Mouse (Mus musculus): Measurements from ENCODE around the gene Mto1. TPM values are rescaled to one million over a fixed set of nuclear protein-coding genes. Genes with fewer than 3 reads are reported as not detected.

Mto1 gene
- total and polyA plus RNA-seq, 3 experiments = 27.7 to 32.3 TPM; not detected in 1

GRCm38 (mm10) chr9:78521689-78522088 lies 73.7 kb downstream of the Mto1 start:
- peak overlapping the region; percentile 53 to 58 for H3K4me3 ChIP-seq (ENCODE audit: control insufficient read depth in 1 of 2, insufficient read depth in 1 of 2, low read depth in 2 of 2, low read length in 2 of 2)
- H3K27ac ChIP-seq (ENCODE audit: control insufficient read depth, low read depth, low read length) = no peak overlapping the region
- no peaks in the 10 kb centered on the region; the same call in 1 of the 2 replicates for H3K79me2 ChIP-seq (ENCODE audit: control insufficient read depth, insufficient read depth, low read length, poor library complexity)
- H3K27me3 ChIP-seq (ENCODE audit: control insufficient read depth in 1 of 2, insufficient read depth in 2 of 2, low read length in 2 of 2) = no peaks in the 10 kb centered on the region
- peaks cover 0 to 4% of the 10 kb centered on the region in 2 experiments; a peak in 2 of 4 replicates for H3K36me3 ChIP-seq (ENCODE audit: control insufficient read depth in 1 of 2, insufficient read depth in 2 of 2, low read length in 2 of 2)
- DNase-seq (ENCODE audit: low read depth, low spot score) = peak; percentile 72
- H3K9me3 ChIP-seq (replicated peaks; ENCODE audit: insufficient read depth, low read length) = no peaks in the 10 kb centered on the region
- H3K4me1 ChIP-seq (ENCODE audit: control insufficient read depth in 1 of 2, insufficient read depth in 2 of 2, low read length in 2 of 2) = peaks cover 0 to 7% of the 10 kb centered on the region in 2 experiments; a peak in 2 of 4 replicates
- peak overlapping the region; percentile 55 for H3K9ac ChIP-seq (ENCODE audit: control insufficient read depth, low read depth, low read length, poor library complexity, severe bottlenecking)
- TF ChIP-seq CTCF (IDR thresholded peaks at IDR 0.05 in 2 of 3, conservative IDR thresholded peaks at IDR 0.05 in 1 of 3; ENCODE audit: control insufficient read depth in 1 of 3, insufficient read depth in 1 of 3, low read depth in 2 of 3, low read length in 3 of 3, poor library complexity in 1 of 3, severe bottlenecking in 1 of 3) (peak; percentile 46 to 62 (median 60); a peak in 5 of 6 replicates), SIN3A (IDR thresholded peaks at IDR 0.05; ENCODE audit: low read length) (no peak), E2F4 (IDR thresholded peaks at IDR 0.05; ENCODE audit: borderline replicate concordance, low read depth, low read length) (no peak), CHD2 (IDR thresholded peaks at IDR 0.05; ENCODE audit: low read length) (no peak), MXI1 (IDR thresholded peaks at IDR 0.05; ENCODE audit: low read depth, low read length) (0 out of 2 replicates have a peak, but pooled peaks have one; percentile 4), POLR2AphosphoS5 (IDR thresholded peaks at IDR 0.05; ENCODE audit: borderline replicate concordance, low read depth, low read length) (no peak), SMC3 (IDR thresholded peaks at IDR 0.05; ENCODE audit: low read depth, low read length) (peak; percentile 40)

Other genes starting within 250 kb of the Mto1 start
- gene Gsta1, start 217.6 kb upstream of the Mto1 start, total RNA-seq (2012; rRNA removed) = not detected in 2 replicates
- not detected for gene Gsta1, start 217.6 kb upstream of the Mto1 start, polyA plus RNA-seq (2012; ENCODE audit: insufficient read depth in 1 of 2, insufficient read length in 2 of 2, low read depth in 1 of 2, low replicate concordance in 2 of 2, missing spikeins in 1 of 2)
- not detected in 2 replicates for gene Gm3776, start 191.1 kb upstream of the Mto1 start, total RNA-seq (2012; rRNA removed)
- gene Gm3776, start 191.1 kb upstream of the Mto1 start, polyA plus RNA-seq (2012; ENCODE audit: insufficient read depth in 1 of 2, insufficient read length in 2 of 2, low read depth in 1 of 2, low replicate concordance in 2 of 2, missing spikeins in 1 of 2) = not detected
- gene Gm10639, start 158.3 kb upstream of the Mto1 start, total RNA-seq (2012; rRNA removed) = not detected in 2 replicates
- not detected for gene Gm10639, start 158.3 kb upstream of the Mto1 start, polyA plus RNA-seq (2012; ENCODE audit: insufficient read depth in 1 of 2, insufficient read length in 2 of 2, low read depth in 1 of 2, low replicate concordance in 2 of 2, missing spikeins in 1 of 2)
- gene Omt2a, start 133.4 kb upstream of the Mto1 start, total RNA-seq (2012; rRNA removed) = not detected in 2 replicates
- gene Omt2a, start 133.4 kb upstream of the Mto1 start, polyA plus RNA-seq (2012; ENCODE audit: insufficient read depth in 1 of 2, insufficient read length in 2 of 2, low read depth in 1 of 2, low replicate concordance in 2 of 2, missing spikeins in 1 of 2) = not detected
- not detected in 2 replicates for gene Omt2b, start 120.6 kb upstream of the Mto1 start, total RNA-seq (2012; rRNA removed)
- gene Omt2b, start 120.6 kb upstream of the Mto1 start, polyA plus RNA-seq (2012; ENCODE audit: insufficient read depth in 1 of 2, insufficient read length in 2 of 2, low read depth in 1 of 2, low replicate concordance in 2 of 2, missing spikeins in 1 of 2) = not detected
- not detected in 2 replicates for gene Gsta2, start 92.4 kb upstream of the Mto1 start, total RNA-seq (2012; rRNA removed)
- not detected for gene Gsta2, start 92.4 kb upstream of the Mto1 start, polyA plus RNA-seq (2012; ENCODE audit: insufficient read depth in 1 of 2, insufficient read length in 2 of 2, low read depth in 1 of 2, low replicate concordance in 2 of 2, missing spikeins in 1 of 2)
- not detected in 2 replicates for gene Dppa5a, start 80.0 kb upstream of the Mto1 start, total RNA-seq (2012; rRNA removed)
- gene Dppa5a, start 80.0 kb upstream of the Mto1 start, polyA plus RNA-seq (2012; ENCODE audit: insufficient read depth in 1 of 2, insufficient read length in 2 of 2, low read depth in 1 of 2, low replicate concordance in 2 of 2, missing spikeins in 1 of 2) = under 1 TPM in 1 of 2 experiments, not detected in 1; 0.19 TPM
- not detected in 2 replicates for gene Ooep, start 69.5 kb upstream of the Mto1 start, total RNA-seq (2012; rRNA removed)
- gene Ooep, start 69.5 kb upstream of the Mto1 start, polyA plus RNA-seq (2012; ENCODE audit: insufficient read depth in 1 of 2, insufficient read length in 2 of 2, low read depth in 1 of 2, low replicate concordance in 2 of 2, missing spikeins in 1 of 2) = not detected
- gene Ddx43, start 52.4 kb upstream of the Mto1 start, total RNA-seq (2012; rRNA removed) = 4.7 and 5.5 TPM in 2 replicates
- 1 to 10 TPM in 1 of 2 experiments, not detected in 1; 7.2 TPM for gene Ddx43, start 52.4 kb upstream of the Mto1 start, polyA plus RNA-seq (2012; ENCODE audit: insufficient read depth in 1 of 2, insufficient read length in 2 of 2, low read depth in 1 of 2, low replicate concordance in 2 of 2, missing spikeins in 1 of 2)
- 12.9 and 19.0 TPM in 2 replicates for gene Cgas, start 5.0 kb upstream of the Mto1 start, total RNA-seq (2012; rRNA removed)
- 10 to 100 TPM in 1 of 2 experiments, not detected in 1; 20.9 TPM for gene Cgas, start 5.0 kb upstream of the Mto1 start, polyA plus RNA-seq (2012; ENCODE audit: insufficient read depth in 1 of 2, insufficient read length in 2 of 2, low read depth in 1 of 2, low replicate concordance in 2 of 2, missing spikeins in 1 of 2)
- gene Gm17324, start 578 bp downstream of the Mto1 start, total RNA-seq (2012; rRNA removed) = 1.0 and 1.8 TPM in 2 replicates
- gene Gm17324, start 578 bp downstream of the Mto1 start, polyA plus RNA-seq (2012; ENCODE audit: insufficient read depth in 1 of 2, insufficient read length in 2 of 2, low read depth in 1 of 2, low replicate concordance in 2 of 2, missing spikeins in 1 of 2) = under 1 TPM in 1 of 2 experiments, not detected in 1; 0.36 TPM
- gene Eef1a1, start 40.9 kb downstream of the Mto1 start, total RNA-seq (2012; rRNA removed) = 11,891 and 13,182 TPM in 2 replicates
- gene Eef1a1, start 40.9 kb downstream of the Mto1 start, polyA plus RNA-seq (2012; ENCODE audit: insufficient read depth in 1 of 2, insufficient read length in 2 of 2, low read depth in 1 of 2, low replicate concordance in 2 of 2, missing spikeins in 1 of 2) = over 10,000 TPM; 11,701 to 60,504 TPM
- gene Slc17a5, start 139.8 kb downstream of the Mto1 start, total RNA-seq (2012; rRNA removed) = 3.1 and 3.5 TPM in 2 replicates
- gene Slc17a5, start 139.8 kb downstream of the Mto1 start, polyA plus RNA-seq (2012; ENCODE audit: insufficient read depth in 1 of 2, insufficient read length in 2 of 2, low read depth in 1 of 2, low replicate concordance in 2 of 2, missing spikeins in 1 of 2) = 1 to 10 TPM in 1 of 2 experiments, not detected in 1; 4.1 TPM
- not detected in 2 replicates for gene Cd109, start 167.3 kb downstream of the Mto1 start, total RNA-seq (2012; rRNA removed)
- not detected for gene Cd109, start 167.3 kb downstream of the Mto1 start, polyA plus RNA-seq (2012; ENCODE audit: insufficient read depth in 1 of 2, insufficient read length in 2 of 2, low read depth in 1 of 2, low replicate concordance in 2 of 2, missing spikeins in 1 of 2)